Mouse (Mus musculus) embryonic facial prominence, embryonic 12.5 days (tissue): Measurements from ENCODE around the gene Slc16a1. TPM values are rescaled to one million over a fixed set of nuclear protein-coding genes. Genes with fewer than 3 reads are reported as not detected.

ENCODE experiments used
- ATAC-seq: fragments of 200-750 bp; cut with Nextera tagmentation; 2 replicates; pipeline ENCODE4 v1.8.0; 2017; ENCODE audit not compliant: insufficient number of reproducible peaks, insufficient read depth, low FRiP score, low TSS enrichment
- H3K27ac ChIP-seq: fragments of 300-500 bp; sonication (generic); 2 replicates; pipeline ENCODE4 v1.5.1; 2016; ENCODE audit warnings: mild to moderate bottlenecking
- H3K27me3 ChIP-seq: fragments of 300-500 bp; sonication (generic); 2 replicates; pipeline ENCODE4 v1.6.1; 2016; ENCODE audit warnings: mild to moderate bottlenecking, moderate library complexity
- H3K36me3 ChIP-seq: fragments of 300-500 bp; sonication (generic); 2 replicates; pipeline ENCODE4 v1.6.1; 2016; ENCODE audit warnings: mild to moderate bottlenecking
- H3K4me1 ChIP-seq: fragments of 300-500 bp; sonication (generic); 2 replicates; pipeline ENCODE4 v1.6.1; 2016
- H3K4me2 ChIP-seq: fragments of 300-500 bp; sonication (generic); replicated peaks from 2 replicates; pipeline ENCODE4 v1.6.1; 2016; ENCODE audit warnings: mild to moderate bottlenecking, moderate library complexity
- H3K4me3 ChIP-seq: fragments of 300-500 bp; sonication (generic); 2 replicates; pipeline ENCODE4 v1.5.1; 2016; ENCODE audit warnings: mild to moderate bottlenecking
- H3K9ac ChIP-seq: fragments of 300-500 bp; sonication (generic); 2 replicates; pipeline ENCODE4 v1.6.1; 2016; ENCODE audit warnings: mild to moderate bottlenecking, moderate library complexity
- H3K9me3 ChIP-seq: fragments of 300-500 bp; sonication (generic); 2 replicates; pipeline ENCODE4 v1.6.1; 2016; ENCODE audit warnings: mild to moderate bottlenecking, moderate library complexity
- WGBS: fragments of 180-500 bp; shearing (Covaris S2); methylation state at CpG from one replicate; pipeline ENCODE4 v1.1.7; 2016; 5-methylcytosine and 5-hydroxymethylcytosine counted together
- polyA plus RNA-seq: library from polyadenylated mRNA; unstranded; fragments of >200 nt; fragmentation: Nextera tagmentation; extraction: Ambion mirVana; gene quantifications from 2 replicates; pipeline ENCODE4 v1.2.1, GENCODE M21; 2016

The Slc16a1 gene
- 30.8 and 35.7 TPM in 2 replicates for polyA plus RNA-seq

DNA sequence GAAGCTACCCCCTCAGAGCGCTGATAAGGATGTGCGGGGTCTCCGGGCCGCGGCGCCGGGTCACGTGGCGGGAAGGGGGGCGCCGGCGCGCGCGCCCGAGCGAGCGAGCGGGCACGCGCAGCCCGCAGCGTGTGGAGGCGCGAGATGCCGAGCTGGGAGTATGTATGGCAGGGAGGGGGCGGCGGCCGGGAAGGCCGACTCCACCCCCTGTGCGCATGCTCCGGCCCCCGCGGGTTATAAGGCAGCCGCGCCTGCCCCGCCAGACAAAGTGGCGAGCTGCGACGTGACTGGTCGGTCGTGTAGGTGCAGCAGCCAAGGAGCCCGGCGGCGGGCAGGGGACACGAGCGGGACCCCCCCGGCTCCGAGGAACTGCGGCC, at the start of gene Slc16a1:
Gene Slc16a1 (plus strand): TSS at position 266 of the 377 bp plus-strand sequence.
- ATAC-seq, result peak; percentile 96
- no peaks in the 10 kb centered on the region for H3K27me3 ChIP-seq
- WGBS, result under 1% methylated on average over 49 of the region's 50 CpGs
- H3K9me3 ChIP-seq, result no peaks in the 10 kb centered on the region
- H3K4me3 ChIP-seq, result peak within 1 kb of the TSS; percentile 86
- H3K4me1 ChIP-seq, result no peaks in the 10 kb centered on the region
- H3K4me2 ChIP-seq, result peak within 1 kb of the TSS; percentile 83
- peak within 1 kb of the TSS; percentile 84 for H3K9ac ChIP-seq
- no peaks in the 10 kb centered on the region for H3K36me3 ChIP-seq
- H3K27ac ChIP-seq, result peak within 1 kb of the TSS; percentile 63; the same call in 1 of the 2 replicates

DNA sequence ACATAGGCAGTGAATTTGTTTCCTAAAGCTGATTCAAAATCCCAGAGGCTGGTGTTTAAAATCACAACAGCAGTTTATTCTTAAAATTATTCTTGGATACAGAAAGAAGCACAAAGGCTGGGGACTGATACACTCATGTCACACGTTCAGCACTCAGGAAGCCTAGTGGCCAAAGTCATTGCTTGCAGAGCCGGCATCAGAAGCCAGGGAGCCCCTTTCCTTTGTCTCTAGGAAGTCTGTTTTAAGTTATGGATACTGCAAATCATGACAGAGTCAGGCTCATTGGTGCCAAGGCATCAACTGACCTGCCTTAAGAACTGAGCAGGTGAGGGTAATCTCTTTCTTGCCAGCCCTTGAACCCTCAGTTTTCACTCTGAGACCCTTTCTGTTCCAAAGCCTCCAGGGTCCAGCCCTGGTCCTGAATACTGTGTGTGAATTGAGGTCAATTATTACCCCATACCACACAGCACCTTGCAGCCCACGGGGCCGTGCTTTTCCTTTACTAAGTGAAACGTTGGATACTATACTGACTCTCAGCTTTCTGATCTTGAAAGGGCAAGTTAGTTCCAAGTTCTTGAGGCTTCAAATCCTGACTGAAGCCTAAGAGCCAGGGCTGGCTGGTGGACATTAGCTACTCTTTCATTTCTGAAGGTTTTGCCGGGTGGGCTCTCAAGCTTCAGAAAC, 41.9 kb upstream of the Slc16a1 start:
- Histone ChIP-seq H3K9me3 (no peaks in the 10 kb centered on the region), H3K27me3 (no peaks in the 10 kb centered on the region), H3K36me3 (no peaks in the 10 kb centered on the region), H3K4me1 (no peaks in the 10 kb centered on the region), H3K4me2 (no peak overlapping the region), H3K27ac (no peak overlapping the region), H3K9ac (no peak overlapping the region), H3K4me3 (no peak overlapping the region)
- 76% methylated on average over 6 of the region's 6 CpGs for WGBS
- no peak for ATAC-seq

DNA sequence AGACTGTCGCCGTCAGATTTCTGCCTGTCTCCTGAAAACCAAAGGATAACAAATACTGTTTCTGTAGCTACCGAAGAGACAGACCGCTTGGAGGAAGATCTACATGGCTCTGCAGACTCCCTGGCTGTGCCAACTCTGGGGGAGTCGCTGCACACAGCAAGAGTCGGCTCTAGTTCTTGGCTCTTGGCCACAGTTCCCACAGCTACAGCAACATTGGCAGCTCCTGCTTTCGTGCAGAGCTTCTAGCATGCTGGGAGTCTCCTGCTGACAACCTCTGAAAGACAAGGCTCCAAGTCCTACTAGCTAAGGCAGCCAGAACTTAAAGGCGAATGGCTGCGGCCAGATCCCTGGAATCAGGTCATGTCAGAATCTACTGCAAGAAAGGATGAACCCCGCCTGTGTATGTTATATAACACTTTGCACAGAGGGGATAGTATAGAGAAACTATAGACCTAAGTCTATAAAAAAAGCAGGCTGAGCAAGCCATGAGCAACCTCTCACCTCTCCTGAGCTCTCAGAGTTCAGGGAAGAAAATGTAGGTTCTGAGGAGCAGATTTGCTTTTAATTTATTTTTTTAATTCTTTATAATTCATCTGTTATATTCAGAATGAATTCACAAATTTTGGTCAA, 41.2 kb upstream of the Slc16a1 start:
- no peak overlapping the region for H3K4me2 ChIP-seq
- no peak overlapping the region for H3K27ac ChIP-seq
- H3K4me3 ChIP-seq, result no peak overlapping the region
- 78% methylated on average over 10 of the region's 10 CpGs for WGBS
- H3K27me3 ChIP-seq, result no peaks in the 10 kb centered on the region
- no peaks in the 10 kb centered on the region for H3K4me1 ChIP-seq
- no peak overlapping the region for H3K9ac ChIP-seq
- H3K9me3 ChIP-seq, result no peaks in the 10 kb centered on the region
- H3K36me3 ChIP-seq, result no peaks in the 10 kb centered on the region
- ATAC-seq, result no peak

DNA sequence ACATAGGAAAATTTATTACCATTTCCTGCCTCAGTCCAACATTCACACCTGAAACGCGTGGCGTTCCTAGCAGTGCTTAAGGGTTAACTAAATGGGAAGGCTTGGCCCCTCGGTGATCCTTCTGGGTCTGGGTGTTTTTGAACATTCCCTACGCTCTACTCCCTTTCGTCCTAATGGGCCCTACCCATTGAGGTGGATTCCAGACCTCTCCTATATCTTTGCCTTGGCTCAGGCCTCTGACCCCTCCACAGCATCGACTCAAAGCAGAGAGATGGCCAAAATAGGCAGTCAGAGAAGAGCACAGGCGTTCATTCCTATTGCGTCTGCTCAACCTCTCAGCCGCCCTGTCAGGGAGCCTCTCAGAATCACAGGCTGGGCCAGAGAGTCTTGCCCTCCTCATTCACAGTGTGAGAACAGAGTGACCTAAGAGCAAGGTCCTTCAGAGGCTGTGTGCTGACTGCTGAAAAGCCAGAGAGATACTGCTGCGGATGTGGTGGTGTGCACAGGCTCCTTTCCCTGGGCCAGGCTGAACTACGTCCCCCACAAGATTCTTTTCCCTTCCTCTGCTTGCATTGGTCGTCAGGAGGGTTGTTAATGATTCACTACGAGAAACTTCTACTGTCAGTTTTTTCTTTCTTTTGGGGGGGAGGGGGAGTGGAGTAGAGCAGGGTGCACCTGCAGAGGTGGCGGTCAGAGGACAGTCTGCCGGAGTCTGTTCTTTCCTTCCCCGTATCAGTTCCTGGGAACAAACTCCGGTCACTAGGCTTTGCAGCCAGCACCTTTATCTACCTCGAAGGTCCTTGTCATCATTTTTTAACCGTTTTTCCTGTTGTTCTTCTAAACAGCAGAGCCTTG, 38.9 kb upstream of the Slc16a1 start:
- Histone ChIP-seq H3K27ac (no peak overlapping the region), H3K4me2 (no peak overlapping the region), H3K4me1 (no peaks in the 10 kb centered on the region), H3K4me3 (no peak overlapping the region), H3K9me3 (no peaks in the 10 kb centered on the region), H3K36me3 (no peaks in the 10 kb centered on the region), H3K9ac (no peak overlapping the region), H3K27me3 (no peaks in the 10 kb centered on the region)
- no peak for ATAC-seq
- WGBS, result 79% methylated on average over 20 of the region's 20 CpGs

DNA sequence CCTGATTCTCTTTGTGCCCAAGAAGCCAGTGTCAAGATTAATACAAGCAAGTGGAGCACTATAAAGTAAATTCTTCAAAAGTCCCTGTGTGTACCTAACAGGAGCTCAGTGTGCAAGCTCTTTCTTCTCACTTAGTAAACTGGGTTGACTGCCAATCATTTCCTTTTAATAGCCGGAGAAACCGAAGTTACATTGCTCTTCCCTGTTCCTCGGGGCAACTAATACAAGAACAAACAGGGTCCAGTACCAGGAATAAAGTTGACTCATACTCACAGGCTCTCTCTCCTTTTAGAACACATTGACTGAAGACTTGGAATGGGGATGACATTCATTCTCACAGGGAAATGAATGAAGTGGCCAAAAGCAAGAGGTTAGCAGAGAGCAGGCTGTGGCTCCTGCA, 37.8 kb upstream of the Slc16a1 start:
- WGBS, result 83% methylated on average over 3 of the region's 3 CpGs
- Histone ChIP-seq H3K9ac (no peak overlapping the region), H3K4me2 (no peak overlapping the region), H3K4me1 (no peaks in the 10 kb centered on the region), H3K4me3 (no peak overlapping the region), H3K9me3 (no peaks in the 10 kb centered on the region), H3K27me3 (no peaks in the 10 kb centered on the region), H3K27ac (no peak overlapping the region), H3K36me3 (no peaks in the 10 kb centered on the region)
- no peak for ATAC-seq

DNA sequence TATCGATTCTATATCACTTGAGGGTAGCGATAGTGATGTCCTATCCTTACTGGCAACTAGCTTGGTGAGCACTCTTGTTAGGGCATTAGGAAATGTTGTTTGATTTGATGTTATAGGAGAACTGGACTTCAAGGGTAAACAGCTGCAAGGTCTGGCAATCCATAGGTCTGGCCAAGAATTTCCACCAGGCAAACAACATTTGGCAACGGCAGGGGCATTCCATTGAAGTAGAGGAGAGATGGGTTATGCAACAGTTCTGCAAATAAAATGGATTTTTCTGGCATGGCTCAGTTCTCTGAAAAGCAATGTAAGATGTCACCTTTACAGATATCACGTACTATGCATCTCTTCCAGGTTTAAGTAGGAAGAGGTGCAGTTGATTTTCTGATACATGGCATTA, 36.8 kb upstream of the Slc16a1 start:
- Histone ChIP-seq H3K9me3 (no peaks in the 10 kb centered on the region), H3K36me3 (no peaks in the 10 kb centered on the region), H3K4me3 (no peak overlapping the region), H3K4me1 (no peaks in the 10 kb centered on the region), H3K4me2 (no peak overlapping the region), H3K9ac (no peak overlapping the region), H3K27ac (no peak overlapping the region), H3K27me3 (no peaks in the 10 kb centered on the region)
- 90% methylated on average over 4 of the region's 4 CpGs for WGBS
- ATAC-seq, result no peak

DNA sequence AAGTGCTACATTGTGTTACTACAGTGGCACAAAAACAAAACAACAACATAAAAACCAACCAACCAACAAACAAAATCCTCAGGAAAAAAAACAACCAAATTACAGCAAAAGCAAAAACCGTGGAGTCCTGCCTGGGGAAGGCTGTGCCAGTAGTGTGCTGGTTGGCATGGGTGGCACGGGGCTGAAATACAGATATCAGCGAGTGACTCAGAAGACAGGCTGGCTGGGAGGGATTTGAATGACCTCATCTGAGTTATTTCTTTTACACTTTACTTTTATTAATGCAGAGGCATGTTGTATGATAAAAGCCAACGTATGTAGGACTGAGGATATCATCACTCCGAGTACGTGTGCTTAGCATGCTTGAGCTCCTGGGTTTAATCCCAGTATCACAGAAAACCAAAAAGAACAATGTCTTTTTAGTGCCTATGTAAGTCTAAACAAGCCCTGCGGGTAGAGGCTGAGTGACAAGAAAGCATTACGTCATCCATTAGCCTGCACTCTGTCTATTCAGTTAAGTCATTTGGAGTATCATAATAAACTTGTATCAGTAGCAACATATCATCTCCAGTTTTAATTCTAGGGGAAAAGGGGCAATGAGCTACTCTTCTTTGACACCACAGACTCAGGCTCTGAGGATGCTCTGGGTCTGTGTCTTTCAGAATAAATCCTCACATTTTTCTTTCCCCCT, 28.6 kb upstream of the Slc16a1 start:
- no peak for ATAC-seq

DNA sequence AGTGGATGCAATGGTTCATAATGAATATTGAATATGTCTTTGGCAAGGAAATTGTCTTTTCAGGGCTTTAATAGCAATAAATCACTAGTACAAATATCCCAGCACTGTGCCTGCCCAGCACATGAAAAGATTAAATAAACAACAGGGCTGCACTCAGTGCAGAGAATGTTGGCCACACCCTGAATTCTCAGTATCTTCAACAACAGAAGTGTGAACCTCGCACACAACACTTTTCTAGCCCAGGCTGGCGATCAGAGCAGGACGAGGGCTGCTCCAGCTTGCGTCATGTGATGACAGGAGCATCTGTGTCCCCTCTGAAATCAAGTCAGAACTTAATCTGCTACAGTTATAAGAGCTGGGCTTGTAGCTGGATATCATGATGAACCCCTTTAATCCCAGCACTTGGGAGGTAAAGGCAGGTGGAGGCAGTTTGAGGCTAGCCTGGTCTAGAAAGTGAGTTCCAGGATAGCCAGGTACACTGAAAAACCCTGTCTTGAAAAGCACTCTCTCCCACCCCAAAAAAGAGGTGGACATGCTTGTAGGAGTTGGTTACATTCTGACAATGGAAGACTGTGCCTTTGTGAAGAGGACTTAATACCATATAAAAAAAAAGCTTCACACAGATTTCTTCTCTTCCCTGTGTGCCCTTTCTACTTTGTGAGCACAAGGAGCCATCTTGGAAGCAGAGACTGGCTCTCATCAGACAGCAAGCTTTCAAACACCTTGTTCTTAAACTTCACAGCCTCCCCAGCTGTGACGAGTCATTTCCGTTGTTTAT, 27.8 kb upstream of the Slc16a1 start:
- no peaks in the 10 kb centered on the region for H3K27me3 ChIP-seq
- ATAC-seq, result no peak
- no peaks in the 10 kb centered on the region for H3K4me1 ChIP-seq
- H3K4me2 ChIP-seq, result no peak overlapping the region
- no peaks in the 10 kb centered on the region for H3K36me3 ChIP-seq
- H3K27ac ChIP-seq, result no peak overlapping the region
- H3K9ac ChIP-seq, result no peak overlapping the region
- no peak overlapping the region for H3K4me3 ChIP-seq
- 79% methylated on average over 6 of the region's 6 CpGs for WGBS
- no peaks in the 10 kb centered on the region for H3K9me3 ChIP-seq

More for the DNA sequence above, 28.6 kb upstream of the Slc16a1 start:
- Histone ChIP-seq H3K4me2 (no peak overlapping the region), H3K4me3 (no peak overlapping the region), H3K9ac (no peak overlapping the region), H3K36me3 (no peaks in the 10 kb centered on the region), H3K27me3 (no peaks in the 10 kb centered on the region), H3K27ac (no peak overlapping the region), H3K4me1 (no peaks in the 10 kb centered on the region), H3K9me3 (no peaks in the 10 kb centered on the region)
- 86% methylated on average over 8 of the region's 8 CpGs for WGBS

DNA sequence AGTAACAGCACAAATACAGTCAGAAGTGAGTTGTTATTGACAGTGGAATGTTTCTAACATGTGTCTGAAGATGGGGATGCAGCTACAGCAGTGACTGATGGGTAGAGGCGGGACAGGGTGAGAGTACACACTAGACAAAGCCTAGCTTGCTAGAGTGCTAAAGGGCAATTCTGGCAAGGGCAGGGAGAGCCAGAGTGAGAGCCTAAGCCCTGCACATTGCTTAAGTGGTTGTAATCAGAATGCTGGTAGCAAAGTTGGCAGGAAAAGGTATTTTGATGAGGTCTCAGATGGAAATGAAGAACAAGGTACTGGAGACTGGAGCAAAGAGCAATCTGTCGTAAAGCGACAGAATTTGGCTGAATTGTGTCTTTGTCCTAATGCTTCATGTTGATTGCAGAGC, 26.5 kb upstream of the Slc16a1 start:
- Histone ChIP-seq H3K36me3 (no peaks in the 10 kb centered on the region), H3K27me3 (no peaks in the 10 kb centered on the region), H3K4me1 (no peaks in the 10 kb centered on the region), H3K4me2 (no peak overlapping the region), H3K27ac (no peak overlapping the region), H3K9me3 (no peaks in the 10 kb centered on the region), H3K4me3 (no peak overlapping the region), H3K9ac (no peak overlapping the region)
- ATAC-seq, result no peak
- WGBS, result 94% methylated on average over 3 of the region's 3 CpGs

DNA sequence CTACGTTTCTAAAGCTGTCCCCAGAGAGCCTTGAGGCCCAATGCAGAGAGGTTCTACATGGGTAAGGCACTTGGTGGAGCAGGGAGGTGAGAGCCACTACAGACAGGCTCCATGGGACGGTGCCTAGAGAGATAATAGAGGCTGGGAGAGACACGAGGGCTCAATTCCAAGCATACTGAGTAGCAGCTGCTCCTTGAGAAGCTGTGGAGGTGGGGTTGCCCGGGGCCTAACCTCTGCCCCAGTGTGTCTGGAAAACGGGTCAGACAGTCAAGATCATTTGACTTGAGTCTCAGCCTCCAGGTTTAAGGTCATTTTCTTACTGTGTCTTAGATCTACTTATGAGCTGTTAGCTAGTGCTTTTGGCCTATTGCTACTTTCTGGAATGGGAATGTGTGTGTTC, 25.4 kb upstream of the Slc16a1 start:
- 52% methylated on average over 5 of the region's 5 CpGs for WGBS
- no peak overlapping the region for H3K27ac ChIP-seq

DNA sequence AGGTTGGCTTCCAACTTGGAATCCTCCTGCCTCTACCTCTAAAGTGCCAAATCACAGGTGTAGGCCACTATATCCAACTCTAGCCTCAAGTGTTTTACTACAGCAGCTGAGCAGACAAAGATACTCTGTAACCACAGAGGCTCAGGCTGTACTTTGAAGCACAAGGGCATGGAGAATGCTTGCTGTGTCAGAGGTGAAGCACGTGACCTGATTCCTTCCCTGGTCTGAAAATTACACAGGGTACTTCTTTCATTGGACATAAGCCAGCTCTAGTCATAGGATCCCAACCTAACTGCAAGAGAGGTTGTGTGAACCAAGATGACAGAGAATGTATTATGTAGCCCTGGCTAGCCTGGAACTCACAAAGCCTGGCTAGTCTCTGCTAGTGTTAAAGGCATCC, 24.4 kb upstream of the Slc16a1 start:
- H3K4me2 ChIP-seq, result no peak overlapping the region
- no peaks in the 10 kb centered on the region for H3K27me3 ChIP-seq
- no peak overlapping the region for H3K9ac ChIP-seq
- no peaks in the 10 kb centered on the region for H3K9me3 ChIP-seq
- H3K4me3 ChIP-seq, result no peak overlapping the region
- WGBS, result 81% methylated on average over 1 of the region's 1 CpGs
- no peak for ATAC-seq
- no peaks in the 10 kb centered on the region for H3K36me3 ChIP-seq
- no peak overlapping the region for H3K27ac ChIP-seq
- H3K4me1 ChIP-seq, result no peaks in the 10 kb centered on the region

More for the DNA sequence above, 25.4 kb upstream of the Slc16a1 start:
- Histone ChIP-seq H3K4me1 (no peaks in the 10 kb centered on the region), H3K27me3 (no peaks in the 10 kb centered on the region), H3K4me2 (no peak overlapping the region), H3K36me3 (no peaks in the 10 kb centered on the region), H3K9ac (no peak overlapping the region), H3K4me3 (no peak overlapping the region), H3K9me3 (no peaks in the 10 kb centered on the region)
- no peak for ATAC-seq
